8 mouse cellular contexts compared by ENCODE assay signal in the genomic region with DNA sequence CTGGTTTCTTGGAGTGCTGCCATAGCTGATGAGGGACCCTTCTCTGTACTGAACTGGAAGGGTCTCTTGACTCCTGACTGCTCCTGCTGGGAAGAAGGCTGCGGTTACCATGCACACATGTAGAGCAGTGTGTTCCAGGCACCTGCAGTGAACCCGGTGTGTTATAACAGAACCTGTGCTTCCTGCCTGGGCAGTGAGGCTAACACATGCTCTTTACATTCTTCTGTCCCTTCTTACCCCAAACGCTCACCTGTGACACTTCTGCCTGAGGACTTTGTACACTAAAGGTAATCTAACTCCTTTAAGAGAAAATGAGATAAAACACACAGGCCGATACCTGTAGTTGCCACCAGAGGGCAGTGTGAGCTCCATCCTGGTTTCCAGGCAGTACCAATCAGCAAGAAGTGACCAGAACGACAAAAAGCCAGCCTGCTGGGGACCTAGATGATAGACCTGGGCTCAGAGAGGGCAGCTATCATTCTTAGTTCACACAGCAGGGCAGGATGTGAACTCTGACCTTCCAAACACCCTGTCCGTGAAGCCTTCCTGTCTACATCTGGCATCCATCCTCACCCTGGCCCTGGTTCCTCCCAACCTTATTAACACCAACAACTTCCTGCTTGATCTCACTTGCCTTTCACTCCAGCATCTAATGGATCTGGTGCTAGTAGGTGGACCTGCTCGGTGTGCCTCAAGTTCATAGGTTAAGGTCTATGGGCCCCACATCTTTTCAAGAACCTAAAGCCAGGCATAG. TPM values are rescaled to one million over a fixed set of nuclear protein-coding genes. Genes with fewer than 3 reads are reported as not detected.
DNase-seq lines count a peak whose midpoint lies in the region; ATAC-seq lines count a peak whose summit lies in the region.

No protein-coding gene starts in this region.

- peaks cover 7% of the 10 kb centered on the region; the same call in 1 of the 2 replicates for H3K4me1 ChIP-seq in forebrain, embryonic 14.5 days (ENCODE audit: control insufficient read depth, insufficient read depth, low read length)

- H3K4me3 ChIP-seq in forebrain, embryonic 14.5 days (ENCODE audit: low read depth, low read length): no peak overlapping the region

- H3K27me3 ChIP-seq in forebrain, embryonic 14.5 days (replicated peaks; ENCODE audit: control insufficient read depth, insufficient read depth, low read length): no peaks in the 10 kb centered on the region

- no peaks in the 10 kb centered on the region for H3K36me3 ChIP-seq in forebrain, embryonic 14.5 days (ENCODE audit: control insufficient read depth, insufficient read depth, low read length)

- no peak overlapping the region for H3K4me2 ChIP-seq in forebrain, embryonic 14.5 days (ENCODE audit: low read length)

- peak; percentile 39 for DNase-seq in Muller cell, postnatal 12 days (ENCODE audit: inconsistent ontology term)
- DNase-seq in cerebellum, adult 11 months: peak; percentile 76
- DNase-seq in forebrain, embryonic 14.5 days (ENCODE audit: low spot score): peak; percentile 84
- peak; percentile 49 for DNase-seq in heart, postnatal 25 days (ENCODE audit: low spot score)
- DNase-seq in layer of hippocampus, postnatal 10 days (ENCODE audit: low spot score in 2 of 2): peak; percentile 86 to 87
- DNase-seq in lung, postnatal 14 days: peak; percentile 86
- DNase-seq in right cerebral cortex, postnatal 25 days: peak; percentile 77
- peak; percentile 41 to 78 for DNase-seq in urinary bladder, postnatal 4 days (ENCODE audit: low spot score in 2 of 2)

- peak; percentile 42; the same call in 1 of the 2 replicates for ATAC-seq in forebrain, embryonic 14.5 days

- no peak overlapping the region for H3K9ac ChIP-seq in forebrain, embryonic 14.5 days (ENCODE audit: low read length)

- 39% methylated on average over 7 of the region's 7 CpGs for WGBS in forebrain, embryonic 14.5 days

- intact Hi-C loops in heart, postnatal 25 days (cut with DNase I): loop anchor here (1.0 to 5.0 kb wide), 4 partner anchors 17 to 68 kb away; partner anchors contain the start of gene C1qtnf6

- no peaks in the 10 kb centered on the region for H3K9me3 ChIP-seq in forebrain, embryonic 14.5 days (replicated peaks; ENCODE audit: control insufficient read depth, low read length)

- H3K27ac ChIP-seq in forebrain, embryonic 14.5 days (ENCODE audit: low read depth, low read length): no peak overlapping the region

RNA-seq across cellular contexts. Expression of gene C1qtnf6, which starts 16.6 kb away (rescaled TPM):
- polyA plus RNA-seq in forebrain, embryonic 14.5 days (2014; fragmentation: Nextera tagmentation; extraction: Ambion mirVana): 7.8 and 8.6 TPM in 2 replicates
- total RNA-seq in heart, postnatal 25 days (2021): 10 to 100 TPM; 56.6 to 59.4 TPM
- 10 to 100 TPM; 17.4 to 19.4 TPM for total RNA-seq in layer of hippocampus, postnatal 10 days (2021)

RNA-seq across cellular contexts. Expression of gene Il2rb, which starts 19.5 kb away (rescaled TPM):
- 0.05 TPM in 1 of 2 replicates, not detected in the other for polyA plus RNA-seq in forebrain, embryonic 14.5 days (2014; fragmentation: Nextera tagmentation; extraction: Ambion mirVana)
- under 1 TPM; 0.06 to 0.26 TPM for total RNA-seq in heart, postnatal 25 days (2021)
- total RNA-seq in layer of hippocampus, postnatal 10 days (2021): under 1 TPM in 1 of 2 experiments, not detected in 1; 0.11 TPM

RNA-seq across cellular contexts. Expression of gene Sstr3, which starts 29.9 kb away (rescaled TPM):
- polyA plus RNA-seq in forebrain, embryonic 14.5 days (2014; fragmentation: Nextera tagmentation; extraction: Ambion mirVana): 0.64 and 0.91 TPM in 2 replicates
- not detected for total RNA-seq in heart, postnatal 25 days (2021)
- total RNA-seq in layer of hippocampus, postnatal 10 days (2021): 10 to 100 TPM; 15.7 to 15.8 TPM

RNA-seq across cellular contexts. Expression of gene Tmprss6, which starts 46.1 kb away (rescaled TPM):
- 0.20 and 0.47 TPM in 2 replicates for polyA plus RNA-seq in forebrain, embryonic 14.5 days (2014; fragmentation: Nextera tagmentation; extraction: Ambion mirVana)
- total RNA-seq in heart, postnatal 25 days (2021): not detected
- total RNA-seq in layer of hippocampus, postnatal 10 days (2021): not detected

RNA-seq across cellular contexts. Expression of gene Rac2, which starts 58.0 kb away (rescaled TPM):
- 3.5 and 5.9 TPM in 2 replicates for polyA plus RNA-seq in forebrain, embryonic 14.5 days (2014; fragmentation: Nextera tagmentation; extraction: Ambion mirVana)
- 1 to 10 TPM; 5.1 to 5.6 TPM for total RNA-seq in heart, postnatal 25 days (2021)
- total RNA-seq in layer of hippocampus, postnatal 10 days (2021): 1 to 10 TPM; 3.6 to 3.7 TPM

Comparison
In these comparisons a context has a peak if more than half of its experiments do, and no peak if none do; other contexts are left out.
1. RNA of gene Sstr3, which starts 29.9 kb away (total RNA-seq): 15.7 to 15.8 TPM in layer of hippocampus, postnatal 10 days; not detected in heart, postnatal 25 days; every median in the first group is over 10 times any median in the second.
2. Peak in every context shown above with its lines, with median percentiles within 50 percentile points of each other: DNase-seq.